In the genomic region with DNA sequence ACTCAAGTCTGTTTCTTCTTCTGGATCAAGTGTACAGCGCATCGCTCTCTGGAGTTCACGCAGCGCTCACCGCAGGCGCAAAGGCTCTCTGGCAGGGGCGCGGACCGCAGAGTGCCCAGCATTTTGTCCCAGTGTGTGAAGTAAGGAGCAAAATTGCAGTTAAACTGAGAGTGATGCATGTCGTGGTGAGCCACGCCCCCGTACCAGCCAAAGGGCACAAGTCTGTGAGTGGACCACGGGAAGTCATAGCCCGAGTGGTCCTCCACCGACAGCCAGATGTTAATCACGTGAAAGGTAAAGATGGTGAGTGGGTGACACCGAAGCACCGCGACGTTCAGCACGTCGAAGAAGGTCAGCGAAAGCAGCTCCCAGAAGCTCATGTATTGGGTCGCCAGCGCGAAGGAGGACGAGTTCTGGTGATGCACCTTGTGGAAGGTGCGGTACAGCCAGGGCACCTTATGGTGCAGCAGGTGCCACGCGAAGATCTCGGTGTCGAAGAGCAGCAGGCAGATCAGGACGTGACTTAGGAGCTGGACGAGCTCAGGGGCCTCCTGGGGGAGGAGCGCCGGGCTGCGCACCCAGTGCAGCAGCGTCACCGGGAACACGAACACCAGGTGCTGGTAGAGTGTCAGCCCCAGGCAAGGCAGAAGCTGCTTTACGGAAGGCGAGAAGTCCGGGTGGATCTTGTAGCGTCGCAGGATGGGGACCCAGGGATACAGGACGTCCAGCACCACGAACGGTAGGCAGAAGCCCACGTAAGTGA, we compare ENCODE assay signal across 8 mouse cellular contexts. TPM values are rescaled to one million over a fixed set of nuclear protein-coding genes. Genes with fewer than 3 reads are reported as not detected.
A peak's percentile ranks its signal among the peaks of the same experiment; 100 is the strongest.
DNase-seq lines count a peak whose midpoint lies in the region; TF ChIP-seq lines count a peak whose summit lies in the region.

No protein-coding gene starts in this region.

- H3K27ac ChIP-seq in layer of hippocampus, adult 2 months, result no peak overlapping the region
- no peak overlapping the region for H3K27ac ChIP-seq in forebrain, embryonic 10.5 days

- WGBS in forebrain, embryonic 10.5 days, result 7% methylated on average over 49 of the region's 49 CpGs

- no peak for DNase-seq in layer of hippocampus, adult 2 months (ENCODE audit: low spot score in 2 of 2)
- no peak for DNase-seq in layer of hippocampus, postnatal 25 days (ENCODE audit: extremely low spot score in 1 of 2, low spot score in 1 of 2)
- DNase-seq in ZHBTc4 (ENCODE audit: low read depth, low spot score), result peak; percentile 47
- peak; percentile 23 for DNase-seq in forebrain, embryonic 10.5 days (ENCODE audit: extremely low spot score, low spot score)
- peak; percentile 53 for DNase-seq in induced T-regulatory cell, adult 2 months (ENCODE audit: low read depth)
- DNase-seq in lung, postnatal 4 days, result peak; percentile 15 to 27
- peak; percentile 37 for DNase-seq in right cerebral cortex, postnatal 25 days
- DNase-seq in ovary, adult 18-20 months (ENCODE audit: low spot score), result no peak

- H3K36me3 ChIP-seq in forebrain, embryonic 10.5 days (replicated peaks), result no peaks in the 10 kb centered on the region

- H3K4me3 ChIP-seq in layer of hippocampus, adult 2 months, result peak overlapping the region; percentile 56
- peak overlapping the region; percentile 62 for H3K4me3 ChIP-seq in forebrain, embryonic 10.5 days

- H3K9me3 ChIP-seq in forebrain, embryonic 10.5 days, result no peaks in the 10 kb centered on the region

- H3K4me1 ChIP-seq in forebrain, embryonic 10.5 days, result peaks cover 21% of the 10 kb centered on the region

- H3K27me3 ChIP-seq in forebrain, embryonic 10.5 days (ENCODE audit: poor library complexity, severe bottlenecking), result peaks cover 82% of the 10 kb centered on the region

- TF ChIP-seq CTCF in layer of hippocampus, adult 2 months (conservative IDR thresholded peaks at IDR 0.05), result no peak

RNA-seq across cellular contexts. Expression of gene Ch25h, which starts 0.6 kb away (rescaled TPM):
- total RNA-seq in layer of hippocampus, adult 2 months (2021), result under 1 TPM in 1 of 2 experiments, not detected in 1; 0.25 TPM
- under 1 TPM in 1 of 2 experiments, not detected in 1; 0.32 TPM for total RNA-seq in layer of hippocampus, postnatal 25 days (2021)
- polyA plus RNA-seq in forebrain, embryonic 10.5 days (2016; fragmentation: Nextera tagmentation; extraction: Ambion mirVana), result 0.20 and 0.37 TPM in 2 replicates

RNA-seq across cellular contexts. Expression of gene Lipa, which starts 52.9 kb away (rescaled TPM):
- total RNA-seq in layer of hippocampus, adult 2 months (2021), result 10 to 100 TPM; 16.6 to 20.0 TPM
- 10 to 100 TPM; 16.9 to 19.8 TPM for total RNA-seq in layer of hippocampus, postnatal 25 days (2021)
- polyA plus RNA-seq in forebrain, embryonic 10.5 days (2016; fragmentation: Nextera tagmentation; extraction: Ambion mirVana), result 15.8 and 16.2 TPM in 2 replicates

Comparison
In these comparisons a context has a peak if more than half of its experiments do, and no peak if none do; other contexts are left out.
1. DNase-seq: peak in ZHBTc4 (single experiment), forebrain, embryonic 10.5 days (single experiment), induced T-regulatory cell, adult 2 months (single experiment), lung, postnatal 4 days (2 of 2) and right cerebral cortex, postnatal 25 days (single experiment); none in layer of hippocampus, adult 2 months (0 of 2), layer of hippocampus, postnatal 25 days (0 of 2) and ovary, adult 18-20 months (single experiment).